Mouse (Mus musculus) urinary bladder, adult 18-20 months (tissue): Measurements from ENCODE around the gene Strbp.
"Not testable (repeated sequence)": the region's sequence is repeated elsewhere in the genome, so short reads cannot be mapped to it uniquely, and the experiment has no call there.

Source experiments
- DNase-seq, 2 experiments: peaks; one replicate each; pipeline ENCODE4 v3.0.0; 2022; ENCODE audit warnings: low spot score in 2 of 2, mixed read lengths in 2 of 2

Strbp gene

DNA sequence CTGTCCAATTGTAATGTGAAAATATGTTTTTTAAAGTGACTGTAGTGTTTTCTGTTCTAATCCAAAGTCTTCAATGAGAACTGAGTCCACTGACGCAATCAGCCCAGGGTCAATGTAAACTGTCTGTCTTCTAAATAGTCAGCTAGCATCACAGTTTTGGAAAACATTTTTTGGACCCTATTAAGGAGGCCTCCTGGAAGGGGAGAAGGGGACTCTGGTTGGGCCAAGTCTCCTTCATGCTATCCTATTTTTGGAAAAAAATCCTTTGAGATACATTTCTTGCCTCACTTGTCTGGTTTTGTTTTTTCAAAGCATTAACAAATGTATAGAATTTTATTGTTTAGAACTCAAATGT is 184.4 kb downstream of the Strbp start:
- DNase-seq = no peak

DNA sequence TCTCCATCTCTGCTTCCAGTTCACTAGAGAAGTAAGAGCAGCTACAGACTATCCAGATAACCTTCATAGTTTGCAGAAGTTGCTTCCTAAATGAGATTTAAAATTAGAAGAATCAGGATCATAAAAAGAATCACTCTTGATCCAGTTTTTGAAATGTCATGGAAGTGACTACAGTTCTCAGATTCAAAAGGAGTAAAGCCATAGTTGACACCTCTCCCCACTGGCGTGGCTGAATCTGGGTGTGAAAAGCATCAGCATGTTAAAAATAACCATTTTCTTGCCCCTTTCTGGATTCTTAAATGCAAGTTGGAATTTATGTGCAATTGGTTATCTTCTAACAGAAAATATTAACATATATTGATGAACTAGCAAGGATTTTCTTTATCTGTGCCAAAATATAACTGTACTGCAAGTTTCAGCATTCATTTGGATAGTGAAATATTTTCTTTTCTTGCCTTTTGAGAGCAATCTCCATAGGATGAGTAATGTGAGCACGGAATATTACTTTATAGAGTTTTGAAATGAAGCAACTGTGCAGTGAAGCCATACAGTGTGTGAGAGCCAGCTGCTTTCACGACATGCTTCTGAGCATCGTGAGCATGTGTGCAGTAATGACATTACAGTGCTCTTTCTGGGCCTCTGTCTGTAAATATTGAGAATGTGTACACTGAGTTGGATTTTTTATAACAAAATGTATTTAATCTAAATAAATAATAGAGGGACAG is 184.9 kb downstream of the Strbp start:
- DNase-seq = no peak

DNA sequence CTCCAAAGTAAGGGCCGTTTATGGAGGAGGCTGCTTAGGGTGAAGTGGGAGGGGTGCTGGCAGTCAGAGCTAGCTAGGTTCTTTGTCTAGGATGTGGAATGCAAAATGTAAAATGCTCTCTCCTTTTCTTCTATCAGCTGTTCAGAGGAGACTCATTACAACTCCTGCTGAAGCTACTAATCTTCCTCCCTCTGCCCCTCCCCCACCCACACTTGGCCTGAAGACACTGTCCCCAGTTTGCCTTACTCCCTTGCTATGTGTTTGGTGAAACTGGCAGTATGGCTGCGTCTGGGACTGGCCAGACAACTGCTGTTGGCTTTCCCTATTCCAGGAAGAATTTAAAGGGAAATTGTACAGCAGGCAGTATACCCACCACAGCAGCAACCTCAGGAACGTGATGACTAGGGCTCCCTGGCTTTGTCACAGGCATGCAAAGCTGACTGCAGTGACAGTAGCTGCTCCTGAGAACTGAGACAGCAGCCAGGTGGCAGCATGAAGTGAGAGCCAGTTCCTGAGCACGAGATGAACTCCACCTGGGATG is 186.7 kb downstream of the Strbp start:
- no peak for DNase-seq

DNA sequence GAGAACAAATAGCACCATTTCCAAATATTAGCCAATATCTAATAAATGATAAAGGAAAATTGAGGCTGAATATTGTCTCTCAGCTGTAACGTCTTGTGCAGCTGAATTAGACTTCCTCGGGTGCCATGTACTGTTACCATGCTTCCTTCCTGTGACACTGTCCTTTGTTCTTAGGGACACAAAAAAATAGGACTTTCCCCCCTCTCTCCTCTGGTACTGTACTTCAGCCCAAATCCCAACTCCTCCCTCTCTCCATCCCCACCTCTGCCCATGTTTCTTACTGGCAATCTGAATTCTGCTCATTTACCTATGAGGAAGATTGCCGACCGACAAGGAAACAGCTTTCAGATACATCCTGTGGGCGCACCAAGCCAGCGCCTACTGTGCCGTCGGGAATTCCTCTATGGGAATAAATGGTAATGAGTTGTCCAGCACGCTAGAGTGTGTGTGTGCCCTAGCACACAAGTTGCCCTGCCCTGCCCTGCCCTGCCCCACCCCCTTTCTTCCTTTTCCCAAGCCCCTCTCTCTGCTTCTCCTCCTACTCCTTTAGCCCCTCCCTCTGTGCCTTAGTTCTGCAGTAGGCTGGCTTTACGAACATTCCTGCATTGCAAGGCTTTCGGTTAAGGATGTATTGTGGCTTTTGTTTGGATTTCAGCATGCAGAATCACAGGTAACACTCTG is 187.5 kb downstream of the Strbp start, which contains the start of gene Gpr21:
Gene Gpr21, plus strand, starts transcription at position 303 of the 681 bp plus-strand sequence.
- no peak for DNase-seq

DNA sequence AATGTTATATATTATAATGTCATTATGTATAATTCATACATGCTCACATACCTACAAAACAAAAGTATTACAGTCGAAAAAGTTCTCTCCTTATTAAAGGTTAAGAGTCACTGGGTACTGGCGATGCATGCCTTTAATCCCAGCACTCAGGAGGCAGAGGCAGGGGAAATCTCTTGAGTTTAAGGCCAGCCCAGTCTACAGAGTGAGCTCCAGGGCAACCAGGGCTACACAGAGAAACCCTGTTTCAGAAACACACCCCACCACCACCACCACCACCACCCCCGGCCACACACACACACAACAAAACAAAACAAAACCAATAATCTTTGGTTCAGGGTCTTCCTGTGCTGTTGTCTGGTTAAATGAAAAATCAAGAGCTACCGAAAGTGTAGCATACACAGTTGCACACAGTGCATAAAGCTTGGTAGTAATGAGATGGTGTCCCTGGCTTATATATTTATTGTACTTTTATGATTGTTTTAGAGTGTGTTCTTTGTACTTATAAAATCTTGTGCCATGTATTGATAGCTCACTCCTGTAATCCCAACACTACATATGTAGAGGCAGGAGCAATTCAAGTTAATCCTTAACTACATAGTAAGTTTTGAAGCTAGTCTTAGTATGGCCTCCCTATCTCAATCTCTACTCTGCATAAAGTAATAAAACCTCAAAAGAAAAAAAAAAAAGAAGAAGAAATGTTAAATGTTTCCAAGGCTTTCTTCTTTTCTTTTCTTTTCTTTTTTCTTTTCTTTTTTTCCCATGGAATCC is 192.3 kb downstream of the Strbp start:
- no peak for DNase-seq

DNA sequence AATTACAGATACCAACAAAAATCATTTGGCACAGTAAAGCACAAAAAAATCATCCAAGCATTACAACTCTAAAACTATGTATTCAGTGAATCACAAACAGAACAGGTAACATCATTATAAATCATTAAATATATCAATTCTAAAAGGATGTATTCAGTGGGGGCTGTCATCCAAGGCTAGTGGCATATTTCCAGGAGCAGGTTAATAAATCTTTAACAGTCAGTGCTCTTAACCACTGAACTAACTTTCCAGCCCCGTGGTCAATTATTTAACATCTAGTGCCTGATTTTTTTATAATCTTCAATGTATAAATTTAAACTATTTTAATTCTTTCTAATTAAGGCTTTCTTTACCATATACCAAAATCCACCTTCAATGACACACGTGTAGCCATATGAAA is 197.8 kb downstream of the Strbp start:
- not testable (repeated sequence) for DNase-seq

DNA sequence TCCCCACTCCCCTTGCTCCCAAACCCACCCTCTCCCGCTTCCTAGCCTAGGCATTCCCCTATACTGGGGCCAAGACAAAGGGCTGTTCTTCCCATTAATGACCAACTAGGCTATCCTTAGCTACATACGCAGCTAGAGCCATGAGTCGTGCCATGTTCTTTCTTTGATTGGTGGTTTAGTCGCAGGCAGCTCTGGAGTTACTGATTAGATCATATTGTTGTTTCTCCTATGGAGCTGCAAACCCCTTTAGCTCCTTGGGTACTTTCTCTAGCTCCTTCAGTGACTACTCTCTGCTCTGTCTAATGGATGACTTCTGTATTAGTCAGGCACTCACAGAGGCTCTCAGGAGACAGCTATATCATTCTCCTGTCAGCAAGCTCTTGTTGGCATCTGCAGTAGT is 206.3 kb downstream of the Strbp start:
- no peak for DNase-seq

DNA sequence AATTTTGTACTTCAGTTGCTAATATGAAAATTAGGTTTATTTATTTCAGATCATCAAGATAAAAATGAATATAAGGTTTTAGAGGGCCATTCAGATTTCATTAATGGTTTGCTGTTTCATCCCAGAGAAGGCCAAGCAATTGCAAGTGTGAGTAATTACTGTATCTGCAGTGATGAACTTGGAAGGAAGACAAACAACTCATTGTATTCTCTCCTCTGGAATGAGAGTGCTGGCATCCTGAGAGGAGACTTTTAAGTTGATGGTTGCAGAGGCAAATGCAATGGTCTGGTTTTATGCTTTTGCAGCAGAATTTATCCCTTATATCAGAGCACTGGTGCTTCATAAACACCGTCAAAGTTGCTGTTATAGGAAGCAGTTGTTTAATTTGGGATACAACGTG is 214.7 kb downstream of the Strbp start:
- no peak for DNase-seq

DNA sequence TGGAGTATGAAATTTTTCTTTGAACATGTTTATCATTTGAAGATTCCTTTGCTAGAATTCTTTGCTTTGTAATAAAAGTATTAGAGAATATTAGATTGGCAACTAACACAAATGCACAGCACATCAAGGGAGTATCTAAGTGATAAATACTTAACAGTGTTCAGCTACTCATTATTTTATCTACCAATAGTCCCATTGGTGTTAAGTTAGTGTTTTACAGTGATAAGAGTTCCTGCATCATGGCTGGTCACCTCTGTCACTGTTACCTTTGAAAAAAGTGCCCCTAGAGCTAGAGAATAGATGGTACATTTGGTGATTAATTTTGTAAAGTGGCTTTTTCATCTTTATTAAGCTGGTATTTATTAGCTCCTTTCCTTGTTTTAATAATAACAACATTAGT is 217.3 kb downstream of the Strbp start:
- no peak for DNase-seq

DNA sequence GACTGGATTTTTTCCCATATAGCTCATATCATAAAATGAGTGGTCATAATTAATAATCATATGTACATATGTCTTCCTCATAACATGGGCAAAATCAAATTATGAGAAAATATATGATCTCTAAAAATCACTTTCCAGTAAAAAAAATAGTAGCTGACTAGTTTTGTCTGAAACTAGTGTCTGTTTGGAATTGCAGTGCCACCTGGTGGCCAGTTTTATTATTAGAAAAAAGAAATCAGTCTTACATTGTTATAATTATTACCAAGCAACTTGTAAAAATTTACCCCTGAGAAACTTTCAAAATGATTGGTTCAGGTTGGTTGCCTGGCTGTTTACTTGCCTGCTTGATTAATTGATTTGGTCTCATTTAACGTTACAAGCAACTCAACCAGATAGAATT is 218.3 kb downstream of the Strbp start:
- no peak for DNase-seq

DNA sequence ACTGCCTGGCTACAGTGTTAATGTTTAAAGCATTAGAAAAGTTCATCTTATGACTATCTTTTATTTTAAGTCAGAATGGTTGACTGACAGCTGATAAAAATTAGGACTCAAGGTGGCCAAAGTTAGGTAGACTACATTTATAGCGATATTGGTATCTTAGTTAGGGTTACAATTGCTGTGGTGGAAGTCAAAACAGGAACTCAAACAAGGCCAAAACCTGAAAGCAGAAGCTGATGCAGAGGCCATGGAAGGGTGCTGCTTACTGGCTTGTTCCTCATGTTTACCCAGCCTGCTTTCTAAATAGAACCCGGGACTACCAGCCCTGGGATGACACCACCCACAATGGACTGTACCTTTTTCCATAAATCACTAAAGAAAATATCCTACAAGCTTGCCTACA is 219.5 kb downstream of the Strbp start:
- no peak for DNase-seq

DNA sequence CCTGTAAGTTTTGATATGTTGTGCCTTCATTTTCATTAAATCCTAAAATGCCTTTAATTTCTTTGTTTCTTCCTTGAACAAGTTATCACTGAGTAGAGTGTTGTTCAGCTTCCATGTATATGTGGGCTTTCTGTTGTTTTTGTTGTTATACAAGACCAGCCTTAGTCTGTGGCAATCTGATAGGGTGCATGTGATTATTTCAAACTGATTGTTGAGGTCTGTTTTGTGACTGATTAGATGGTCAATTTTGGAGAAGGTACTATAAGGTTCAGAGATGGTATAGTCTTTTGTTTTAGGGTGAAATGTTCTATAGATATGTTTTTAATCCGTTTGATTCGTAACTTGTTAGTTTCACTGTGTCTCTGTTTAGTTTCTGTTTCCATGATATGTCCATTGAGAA is 223.6 kb downstream of the Strbp start:
- no peak for DNase-seq

DNA sequence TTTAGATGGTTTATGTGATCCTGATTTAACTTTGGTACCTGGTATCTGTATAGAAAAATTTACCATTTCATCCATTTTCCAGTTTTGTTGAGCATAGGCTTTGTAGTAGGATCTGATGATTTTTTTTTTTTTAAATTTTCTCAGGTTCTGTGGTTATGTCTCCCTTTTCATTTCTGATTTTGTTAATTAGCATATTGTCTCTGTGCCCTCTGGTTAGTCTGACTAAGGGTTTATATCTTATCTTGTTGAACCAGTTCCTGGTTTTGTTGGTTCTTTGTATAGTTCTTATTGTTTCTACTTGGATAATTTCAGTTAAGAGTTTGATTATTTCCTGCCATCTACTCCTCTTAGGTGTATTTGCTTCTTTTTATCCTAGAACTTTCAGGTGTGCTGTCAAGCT is 224.1 kb downstream of the Strbp start:
- no peak for DNase-seq

DNA sequence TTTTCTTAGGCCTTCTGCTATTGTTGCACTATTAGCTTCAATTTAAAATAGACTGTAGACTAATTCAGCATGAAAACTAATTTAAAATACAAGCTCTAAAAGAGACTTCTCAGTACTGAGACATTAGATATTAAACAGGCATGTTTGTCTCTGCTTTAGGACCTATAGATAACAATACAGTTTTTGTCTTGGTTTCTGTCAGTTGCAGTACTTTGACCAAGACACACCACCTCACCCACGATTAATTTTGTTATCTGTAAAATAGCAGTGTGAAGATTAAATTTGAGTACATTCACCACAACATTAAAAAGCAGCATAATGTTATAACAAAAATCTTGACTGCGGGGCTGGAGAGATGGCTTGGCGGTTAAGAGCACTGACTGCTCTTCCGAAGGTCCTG is 237.4 kb downstream of the Strbp start:
- no peak for DNase-seq

DNA sequence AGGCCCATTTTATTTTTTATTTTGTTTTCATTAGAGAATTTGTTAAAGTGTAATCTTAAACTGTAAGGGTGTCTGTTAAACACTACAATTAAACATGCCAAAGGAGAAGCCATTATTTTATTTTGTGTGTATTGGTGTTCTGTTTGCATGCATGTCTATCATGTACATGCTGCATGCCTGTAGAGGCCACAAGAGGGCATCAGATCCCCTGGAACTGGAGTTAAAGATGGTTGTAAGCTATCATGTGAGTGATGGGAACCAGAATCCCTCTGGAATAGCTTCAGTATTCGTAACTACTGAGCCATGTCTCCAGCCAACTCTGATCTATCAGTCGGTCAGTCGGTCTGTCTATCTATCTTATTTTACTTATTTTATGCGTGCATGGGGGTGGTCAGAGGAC is 243.0 kb downstream of the Strbp start:
- DNase-seq = no peak

DNA sequence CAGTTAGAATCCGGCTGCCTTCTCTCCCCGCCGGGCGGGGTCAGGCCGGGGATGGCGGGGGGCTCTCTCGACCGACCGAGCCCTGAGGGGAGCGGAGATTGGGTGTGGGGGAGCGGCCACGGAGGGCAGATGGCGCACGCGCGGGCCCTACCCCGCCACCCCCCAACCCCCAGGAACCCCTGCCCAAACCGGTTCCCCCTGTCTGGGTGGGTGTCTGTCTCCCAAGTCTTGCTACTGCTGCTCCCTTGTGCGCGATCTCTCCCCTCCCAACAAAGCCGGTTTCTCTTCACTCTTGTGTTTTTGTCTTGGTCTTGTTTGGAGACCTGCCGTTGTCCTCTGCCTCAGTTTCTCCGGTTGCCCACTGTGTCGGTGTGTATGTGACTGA is 251.3 kb downstream of the Strbp start:
- no peak for DNase-seq

DNA sequence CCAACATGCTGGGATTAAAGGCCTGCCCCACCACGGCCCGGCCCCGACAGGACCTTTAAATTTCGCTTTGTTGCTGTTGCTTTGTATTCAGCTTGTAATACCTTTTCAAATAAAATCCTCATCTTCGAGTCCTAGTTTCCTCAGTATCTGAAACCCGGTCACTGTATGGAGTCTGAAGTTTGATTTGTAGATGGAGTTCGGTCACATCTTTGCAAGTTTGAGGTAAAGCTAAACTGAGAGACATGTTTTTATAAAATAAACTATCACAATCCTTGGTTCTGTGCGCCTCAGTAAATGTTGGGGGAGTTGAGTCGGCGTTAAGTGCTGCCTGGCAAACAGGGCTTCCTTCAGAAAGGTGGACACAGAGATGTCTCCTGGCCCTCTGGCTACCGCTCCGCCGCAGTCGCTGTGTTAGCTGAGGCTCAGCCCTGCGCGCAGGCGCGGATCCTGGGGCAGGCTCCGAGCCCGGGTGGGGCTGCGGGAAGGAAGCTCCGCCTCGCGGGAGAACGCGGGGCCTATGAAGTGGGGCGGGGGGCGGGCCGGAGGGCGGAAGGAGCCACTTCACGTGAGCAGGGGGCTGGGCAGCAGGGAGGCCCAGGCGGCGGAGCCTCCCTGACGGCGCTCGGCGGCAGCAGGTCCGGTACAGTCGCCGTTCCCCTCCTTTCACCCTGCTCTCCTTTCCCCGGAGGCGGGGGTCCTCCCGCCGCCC is 251.8 kb downstream of the Strbp start:
- peak; percentile 78 to 91 for DNase-seq

DNA sequence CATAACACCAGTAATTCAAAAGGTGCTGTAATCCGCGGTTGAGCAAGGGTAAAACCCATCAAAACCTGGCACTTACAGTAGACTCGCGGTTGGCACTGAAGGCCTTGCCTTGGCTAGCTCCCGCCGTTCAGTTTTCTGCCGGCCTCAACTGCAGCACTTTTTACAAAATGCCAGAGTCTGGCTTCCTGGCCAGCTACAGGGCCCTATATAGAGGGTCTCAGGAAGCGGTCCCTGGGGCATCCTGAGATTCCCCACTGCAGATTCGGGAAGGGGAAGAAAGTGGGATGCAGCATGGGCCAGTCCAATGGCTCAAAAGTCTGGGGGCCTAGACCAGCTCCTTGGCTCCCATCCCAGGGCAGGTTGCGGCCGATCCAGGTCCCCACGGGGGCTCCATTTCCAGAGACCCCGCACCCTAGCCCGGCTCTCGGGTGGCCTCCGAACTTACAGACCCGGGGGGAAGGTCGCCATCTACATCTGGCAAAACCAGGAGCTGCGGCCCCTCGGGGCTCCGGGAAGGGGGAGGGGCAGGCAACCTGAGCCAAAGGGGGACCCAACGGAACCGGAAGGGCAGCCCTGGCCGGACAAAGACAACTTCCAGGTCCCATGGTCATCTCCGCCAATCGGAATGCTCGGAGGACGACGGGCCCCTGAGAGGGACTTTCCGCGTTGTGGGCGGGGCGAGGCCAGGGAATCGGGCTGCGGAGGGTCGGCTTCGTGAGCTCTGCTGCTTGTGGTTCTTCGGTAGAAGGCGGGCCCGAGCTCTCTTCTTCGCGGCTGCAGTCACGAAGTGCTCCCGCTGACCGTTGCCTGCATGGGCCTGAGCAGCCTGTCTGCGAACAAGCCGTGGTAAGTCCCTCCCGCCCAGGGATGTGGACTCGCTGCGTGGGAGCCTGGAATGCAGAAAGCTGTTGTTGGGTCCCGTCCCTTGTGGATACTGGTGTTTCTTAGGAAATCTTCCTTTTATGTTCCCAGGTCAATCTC is 260.8 kb downstream of the Strbp start, which contains the start of the genes Zbtb26, Zbtb6 and Rabgap1:
Gene Zbtb26, minus strand, starts transcription at position 525 of the 981 bp plus-strand sequence.
Gene Zbtb6, minus strand, starts transcription at position 561 of the 981 bp plus-strand sequence.
Gene Rabgap1, plus strand, starts transcription at position 669 of the 981 bp plus-strand sequence.
- DNase-seq = peak; percentile 92 to 94
